Mouse (Mus musculus) olfactory bulb, adult 2 months (tissue): ENCODE measurements around the gene Ncln. TPM values are rescaled to one million over a fixed set of nuclear protein-coding genes. Genes with fewer than 3 reads are reported as not detected.

Source experiments
- H3K27ac ChIP-seq: fragments of 200-500 bp; 2 replicates; pipeline ENCODE4 v1.5.1; 2012; ENCODE audit warnings: low read depth, low read length; ENCODE audit not compliant: insufficient read depth
- H3K4me1 ChIP-seq: fragments of 200-500 bp; 2 replicates; pipeline ENCODE4 v1.6.1; 2012; ENCODE audit warnings: low read length; ENCODE audit not compliant: control insufficient read depth, insufficient read depth
- H3K4me3 ChIP-seq: fragments of 200-500 bp; 2 replicates; pipeline ENCODE4 v1.5.1; 2012; ENCODE audit warnings: mild to moderate bottlenecking, low read depth, low read length, moderate library complexity; ENCODE audit not compliant: insufficient read depth
- CTCF ChIP-seq: fragments of 200-500 bp; IDR thresholded peaks from 2 replicates; pipeline ENCODE4 v1.5.1; 2012; ENCODE audit warnings: low read depth, mild to moderate bottlenecking, low read length, moderate library complexity; ENCODE audit not compliant: insufficient read depth
- POLR2A ChIP-seq: fragments of 200-500 bp; IDR thresholded peaks from 2 replicates; pipeline ENCODE4 v1.6.1; 2012; ENCODE audit warnings: mild to moderate bottlenecking, low read depth, low read length, moderate library complexity; ENCODE audit not compliant: insufficient read depth
- WGBS: fragments of 180-500 bp; shearing (Covaris S2); methylation state at CpG from one replicate; pipeline ENCODE4 v1.1.7; 2018; 5-methylcytosine and 5-hydroxymethylcytosine counted together
- polyA plus RNA-seq: library from polyadenylated mRNA; stranded (reverse); fragments of >200 nt; gene quantifications from 2 replicates; pipeline ENCODE4 v1.2.4, GENCODE M21; 2012; ENCODE audit warnings: low replicate concordance; ENCODE audit not compliant: missing spikeins, insufficient read depth, insufficient read length

Gene Ncln
- polyA plus RNA-seq, 1 experiment: not detected

DNA sequence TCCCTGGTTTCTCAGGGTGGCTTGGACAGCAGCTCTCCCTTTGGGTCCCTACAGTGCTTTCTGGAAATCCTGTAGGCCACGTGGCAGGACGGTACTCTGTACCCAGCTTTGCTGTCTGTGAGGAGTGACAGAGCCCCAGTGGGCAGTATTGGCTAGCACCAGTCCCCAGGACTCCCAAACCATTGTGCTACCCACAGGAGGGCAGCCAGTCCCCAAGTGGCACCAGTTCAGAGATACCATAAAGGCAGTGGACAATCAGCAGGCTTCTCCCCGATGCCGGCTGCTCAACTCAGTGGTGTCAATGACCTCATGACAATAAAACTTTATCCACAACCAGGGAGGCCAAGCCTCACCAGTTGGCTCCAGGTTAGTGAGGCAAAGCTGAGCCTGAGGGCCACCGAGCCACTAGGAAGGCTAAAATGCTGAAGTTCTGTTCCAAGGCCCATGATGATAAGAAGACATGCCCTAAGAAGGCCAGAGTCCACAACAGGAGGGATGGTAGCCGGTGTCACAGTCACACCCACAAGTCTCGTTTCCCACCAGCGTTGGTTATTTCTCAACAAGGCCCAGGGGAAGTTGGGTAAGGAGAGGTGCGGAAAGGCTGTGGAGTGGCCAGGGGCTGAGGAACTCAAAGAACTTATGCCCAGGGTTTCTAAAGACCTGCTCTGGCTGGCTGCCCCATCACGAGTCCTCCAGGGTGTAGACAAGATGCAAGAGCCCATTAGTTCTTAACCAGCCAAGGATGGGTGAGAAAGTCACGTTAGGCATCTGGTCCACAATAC, 1.7 kb downstream of the Ncln start:
- 88% methylated on average over 11 of the region's 11 CpGs for WGBS
- no peak for TF ChIP-seq CTCF
- TF ChIP-seq POLR2A: no peak
- Histone ChIP-seq H3K4me1 (peaks cover 21% of the 10 kb centered on the region), H3K27ac (no peak overlapping the region), H3K4me3 (peak overlapping the region; percentile 78; the same call in 1 of the 2 replicates)

DNA sequence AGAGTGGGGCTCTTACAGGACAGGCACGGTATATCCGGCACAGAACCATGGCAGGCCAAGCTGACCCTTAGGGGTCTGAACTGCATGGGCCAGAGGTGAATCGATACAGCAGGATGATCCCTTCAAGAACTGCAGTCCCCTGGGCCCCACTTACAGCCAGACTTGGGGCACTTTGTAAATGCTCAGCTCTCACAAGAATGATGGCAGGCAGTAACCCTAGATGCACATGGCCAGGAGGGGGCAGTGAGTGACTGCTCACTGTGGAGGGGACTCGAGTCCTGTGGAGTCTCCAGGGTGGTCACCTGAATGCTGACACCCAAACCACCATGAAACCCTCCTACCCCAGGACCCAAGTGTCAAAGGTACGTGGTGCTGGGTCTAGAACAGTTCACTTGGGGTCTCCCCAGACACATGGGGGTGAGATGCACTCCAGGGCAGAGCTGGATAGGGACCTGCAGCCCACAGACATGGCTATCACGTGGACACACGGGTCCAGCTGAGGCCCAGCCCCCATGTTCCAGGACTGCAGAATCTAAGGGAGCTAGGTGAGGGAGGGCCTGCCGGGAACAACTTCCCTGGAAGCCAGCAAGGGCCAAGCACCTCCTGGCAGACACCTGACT, 2.5 kb downstream of the Ncln start:
- TF ChIP-seq POLR2A: no peak
- no peak for TF ChIP-seq CTCF
- H3K27ac ChIP-seq: no peak overlapping the region
- H3K4me3 ChIP-seq: no peak overlapping the region
- peaks cover 21% of the 10 kb centered on the region for H3K4me1 ChIP-seq
- WGBS: 76% methylated on average over 8 of the region's 8 CpGs

DNA sequence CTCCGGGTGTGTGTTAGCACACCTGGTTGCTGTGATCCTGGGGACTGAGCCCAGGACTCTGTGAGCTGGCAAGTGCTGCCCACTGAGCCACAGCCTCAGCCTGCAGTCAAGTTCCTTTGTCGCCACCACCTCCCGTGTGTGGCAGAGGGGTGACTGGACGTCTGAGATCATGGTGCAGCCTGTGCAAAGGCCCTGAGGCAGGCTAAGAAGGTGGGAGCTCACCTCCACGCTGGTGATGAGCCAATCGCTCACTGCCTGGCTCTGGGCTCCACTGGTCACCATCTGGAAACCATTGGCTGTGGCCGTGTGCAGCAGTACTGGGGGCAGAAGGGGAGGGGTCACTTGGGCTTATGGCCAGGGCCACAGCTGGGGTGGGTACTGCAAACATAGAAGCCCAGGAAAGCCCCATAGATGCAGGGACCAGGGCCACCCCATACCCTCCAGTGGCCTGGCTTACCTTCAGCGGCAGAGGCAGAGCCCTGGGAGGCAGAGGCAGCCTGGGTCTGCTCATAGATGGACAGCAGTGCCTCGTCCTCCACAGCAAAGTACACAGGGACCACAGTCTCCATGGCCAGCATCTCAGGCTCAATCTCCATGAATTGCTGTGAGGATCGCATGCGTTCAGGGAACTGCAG, 3.5 kb downstream of the Ncln start:
- no peak overlapping the region for H3K4me3 ChIP-seq
- no peak overlapping the region for H3K27ac ChIP-seq
- WGBS: 87% methylated on average over 11 of the region's 11 CpGs
- no peak for TF ChIP-seq POLR2A
- TF ChIP-seq CTCF: no peak
- H3K4me1 ChIP-seq: peaks cover 21% of the 10 kb centered on the region

DNA sequence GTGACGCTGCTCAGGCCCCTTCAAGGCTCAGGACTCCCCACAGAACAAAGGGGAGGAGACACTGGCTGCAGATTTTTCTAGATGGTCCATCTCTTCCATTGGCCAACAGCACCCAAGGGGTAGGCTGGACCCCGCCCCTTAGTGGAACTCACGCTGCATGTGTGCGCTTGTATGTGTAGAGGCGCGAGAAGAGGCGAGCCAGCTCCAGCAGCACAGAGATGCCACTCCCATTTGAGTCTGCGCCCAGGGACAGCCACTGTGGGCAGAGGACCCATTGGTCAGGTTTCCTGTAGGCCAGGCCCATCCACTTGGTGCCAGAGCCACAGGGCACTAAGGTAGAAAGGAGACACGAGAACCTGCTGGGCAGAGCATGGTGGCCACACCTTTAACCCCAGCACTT, 5.2 kb downstream of the Ncln start:
- Histone ChIP-seq H3K4me1 (peaks cover 21% of the 10 kb centered on the region), H3K4me3 (no peak overlapping the region), H3K27ac (no peak overlapping the region)
- no peak for TF ChIP-seq CTCF
- no peak for TF ChIP-seq POLR2A
- WGBS: 93% methylated on average over 9 of the region's 9 CpGs

DNA sequence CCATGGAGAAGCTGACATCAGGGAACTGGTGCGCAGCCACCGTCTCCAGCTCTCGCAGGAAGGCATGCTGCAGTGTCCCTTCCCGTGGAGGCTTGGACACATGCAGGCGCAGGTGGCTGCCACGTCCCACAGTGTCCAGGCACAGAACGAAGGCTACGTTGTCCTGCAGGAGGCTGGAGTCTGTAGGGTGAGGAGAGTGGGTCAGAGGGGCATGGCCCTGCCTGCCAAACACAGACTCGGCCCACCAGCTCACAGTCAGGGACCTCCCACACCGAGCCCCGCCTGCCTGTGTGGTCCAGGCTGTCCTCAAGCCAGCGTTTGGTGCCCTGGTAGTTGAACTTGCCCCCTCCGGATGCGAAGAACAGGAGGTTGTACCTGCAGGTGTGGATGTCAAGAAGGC, 6.3 kb downstream of the Ncln start:
- TF ChIP-seq POLR2A (no peak), CTCF (no peak)
- WGBS: 80% methylated on average over 14 of the region's 14 CpGs
- H3K4me3 ChIP-seq: no peak overlapping the region
- H3K4me1 ChIP-seq: peaks cover 22% of the 10 kb centered on the region
- H3K27ac ChIP-seq: no peak overlapping the region

DNA sequence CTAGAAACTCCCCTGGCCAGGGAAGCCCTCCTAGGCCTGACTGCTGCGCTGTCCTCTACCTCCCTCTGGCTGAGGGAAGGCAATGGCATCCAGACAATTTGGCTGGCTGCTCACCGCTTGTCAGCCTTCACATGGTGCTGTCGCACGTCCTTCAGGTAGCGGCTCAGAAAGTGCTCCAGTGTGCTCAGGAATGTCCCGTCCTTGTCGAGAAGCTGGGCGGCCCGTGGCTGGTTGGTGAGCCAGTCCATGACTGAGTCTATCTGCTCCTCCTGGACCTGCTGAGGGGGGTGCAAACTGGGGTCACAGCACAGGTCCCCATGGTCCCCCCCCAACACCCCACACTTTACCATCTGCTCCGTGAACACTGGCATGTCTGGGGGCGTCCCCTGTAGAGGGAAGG, 8.1 kb downstream of the Ncln start:
- Histone ChIP-seq H3K4me1 (peaks cover 16% of the 10 kb centered on the region), H3K27ac (no peak overlapping the region), H3K4me3 (no peak overlapping the region)
- TF ChIP-seq POLR2A (no peak), CTCF (no peak)
- 88% methylated on average over 11 of the region's 11 CpGs for WGBS

DNA sequence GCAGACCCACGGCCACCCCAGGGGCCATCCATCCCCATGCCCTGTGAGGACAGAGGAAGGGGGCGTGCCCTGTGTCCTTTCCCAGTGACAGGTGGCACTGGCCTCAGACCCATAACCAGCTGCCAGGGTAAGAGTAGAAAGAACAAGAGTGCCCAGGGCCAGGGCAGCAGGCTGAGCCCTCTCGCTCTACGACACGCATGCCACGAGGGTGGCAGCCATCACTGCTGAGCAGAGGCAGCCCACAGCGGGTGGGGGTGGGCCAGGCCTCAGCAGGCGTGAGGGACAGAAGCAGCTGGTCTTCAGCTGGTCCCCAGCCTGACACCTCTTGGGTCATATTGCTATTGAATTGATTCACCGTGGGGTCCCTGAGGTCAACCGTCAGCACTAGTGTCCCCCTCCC, 9.7 kb downstream of the Ncln start:
- H3K4me1 ChIP-seq: peaks cover 20% of the 10 kb centered on the region
- no peak overlapping the region for H3K4me3 ChIP-seq
- no peak overlapping the region for H3K27ac ChIP-seq
- whole genome bisulfite sequencing: 87% methylated on average over 10 of the region's 10 CpGs
- TF ChIP-seq CTCF (no peak), POLR2A (no peak)

DNA sequence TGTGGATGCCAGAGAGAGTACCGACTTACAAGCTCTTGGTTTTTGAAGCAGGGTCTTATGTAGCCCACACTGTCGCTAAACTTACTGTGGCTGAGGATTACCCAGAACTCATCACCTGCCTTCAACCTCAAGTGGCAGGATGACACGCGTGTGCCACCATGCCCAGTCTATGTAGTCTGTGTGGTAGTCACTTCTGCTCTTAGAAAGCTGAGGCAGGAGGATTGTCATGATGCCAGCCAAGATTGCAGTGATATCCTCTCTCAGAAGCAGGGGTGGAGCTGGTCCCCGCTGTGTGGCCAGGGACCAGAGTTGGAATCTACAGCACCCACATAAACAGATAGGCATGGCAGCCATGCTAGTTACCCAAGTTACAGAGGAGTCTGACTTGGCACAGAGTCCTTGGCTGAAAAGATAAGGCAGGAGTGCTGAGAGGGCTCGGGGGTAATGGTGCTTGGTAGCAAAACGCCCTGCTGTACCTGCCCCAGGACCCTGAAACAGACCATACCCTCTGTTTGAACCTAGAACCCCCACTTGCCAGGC, 10.6 kb downstream of the Ncln start:
- H3K4me3 ChIP-seq: no peak overlapping the region
- WGBS: 66% methylated on average over 7 of the region's 7 CpGs
- no peak for TF ChIP-seq POLR2A
- no peak for TF ChIP-seq CTCF
- peaks cover 20% of the 10 kb centered on the region for H3K4me1 ChIP-seq
- H3K27ac ChIP-seq: no peak overlapping the region

DNA sequence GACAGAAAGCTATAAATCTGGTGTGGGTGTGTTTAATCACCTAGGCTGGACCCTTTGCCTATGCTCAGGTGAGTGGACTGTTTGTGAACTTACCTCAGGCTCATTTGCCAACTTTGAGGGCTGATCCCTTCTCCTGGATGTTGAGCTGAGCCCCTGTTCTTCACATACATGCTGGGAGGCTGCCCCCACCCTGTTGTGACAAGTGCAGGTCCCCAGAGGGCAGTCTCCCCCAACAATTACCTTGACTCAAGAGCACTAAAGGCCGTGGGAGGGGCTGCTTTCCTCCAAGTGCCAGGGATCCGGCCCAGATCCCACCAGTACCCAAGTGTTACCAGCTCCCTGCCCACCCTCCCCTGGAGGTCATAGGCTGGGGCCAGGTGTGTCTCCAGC, 11.1 kb downstream of the Ncln start:
- Histone ChIP-seq H3K4me1 (peaks cover 25% of the 10 kb centered on the region), H3K27ac (peak overlapping the region; percentile 90; the same call in 1 of the 2 replicates), H3K4me3 (no peak overlapping the region)
- TF ChIP-seq CTCF: no peak
- no peak for TF ChIP-seq POLR2A
- 5% methylated on average over 2 of the region's 2 CpGs for WGBS
